Mouse (Mus musculus) effector memory CD4-positive, alpha-beta T cell, adult 7 months (primary cell): ENCODE data around the gene Ttc12. TPM values are rescaled to one million over a fixed set of nuclear protein-coding genes. Genes with fewer than 3 reads are reported as not detected.

ENCODE experiments used
- polyA plus RNA-seq: library from polyadenylated mRNA; unstranded; fragments of 100-300 nt; shearing (Covaris generic); gene quantifications from one replicate; pipeline ENCODE4 v1.2.1, GENCODE M21; 2017

Gene Ttc12
- polyA plus RNA-seq, result 0.43 TPM

GRCm38 (mm10) chr9:49485892-49486311 is at the start of gene Ttc12:
TSS of gene Ttc12 (minus strand) at chr9:49486225.

GRCm38 (mm10) chr9:49426921-49427320 is 59.1 kb downstream of the Ttc12 start, which contains the start of gene Ankk1:
TSS of gene Ankk1 (minus strand) at chr9:49427021.

Other genes with a start within 250 kb of the Ttc12 start
- gene Gm4894, start 235.7 kb downstream of the Ttc12 start, polyA plus RNA-seq, result 0.38 TPM
- 0.15 TPM for gene Drd2, start 145.6 kb downstream of the Ttc12 start, polyA plus RNA-seq
- 0.23 TPM for gene Ankk1, start 59.2 kb downstream of the Ttc12 start, polyA plus RNA-seq